Mouse (Mus musculus) 416B (cell line): ENCODE measurements around the gene Mmgt2.
"Not testable (repeated sequence)": the region's sequence is repeated elsewhere in the genome, so short reads cannot be mapped to it uniquely, and the experiment has no call there.

Experiments
- DNase-seq: peaks from one replicate; pipeline ENCODE4 v3.0.0; 2011; ENCODE audit warnings: low read depth

The Mmgt2 gene

GRCm38 (mm10) chr11:62645732-62646494 lies 2.6 kb upstream of the Mmgt2 start:
- DNase-seq: peak; percentile 82

GRCm38 (mm10) chr11:62646495-62646843 lies 2.0 kb upstream of the Mmgt2 start:
- DNase-seq: peak; percentile 74

DNA sequence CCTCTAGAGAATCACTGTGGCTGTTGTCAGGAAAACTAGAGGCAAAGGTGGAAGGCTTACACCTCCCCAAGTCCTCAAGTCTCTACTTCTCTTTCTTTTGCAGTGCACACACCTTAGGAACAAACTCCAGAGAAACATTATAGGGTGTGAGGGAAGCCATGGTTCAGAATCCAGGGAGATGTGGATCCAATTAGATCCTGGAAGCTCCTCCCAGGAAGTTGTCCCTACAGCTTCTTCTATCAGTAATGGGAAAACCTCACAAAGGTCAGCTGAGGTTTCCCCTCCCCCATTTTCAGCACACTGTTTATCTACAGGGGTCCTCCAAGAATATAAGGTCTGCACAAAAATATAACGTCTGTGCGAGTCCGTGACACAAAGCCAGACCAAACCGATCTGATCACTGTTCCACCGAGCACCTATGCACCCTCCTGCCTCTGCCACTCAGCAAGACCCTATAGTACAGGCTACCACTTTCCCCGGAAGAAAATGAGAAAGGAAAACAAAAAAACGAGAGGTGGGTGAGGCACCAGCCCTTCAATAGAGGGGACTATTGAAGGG lies 1.4 kb upstream of the Mmgt2 start:
- no peak for DNase-seq

DNA sequence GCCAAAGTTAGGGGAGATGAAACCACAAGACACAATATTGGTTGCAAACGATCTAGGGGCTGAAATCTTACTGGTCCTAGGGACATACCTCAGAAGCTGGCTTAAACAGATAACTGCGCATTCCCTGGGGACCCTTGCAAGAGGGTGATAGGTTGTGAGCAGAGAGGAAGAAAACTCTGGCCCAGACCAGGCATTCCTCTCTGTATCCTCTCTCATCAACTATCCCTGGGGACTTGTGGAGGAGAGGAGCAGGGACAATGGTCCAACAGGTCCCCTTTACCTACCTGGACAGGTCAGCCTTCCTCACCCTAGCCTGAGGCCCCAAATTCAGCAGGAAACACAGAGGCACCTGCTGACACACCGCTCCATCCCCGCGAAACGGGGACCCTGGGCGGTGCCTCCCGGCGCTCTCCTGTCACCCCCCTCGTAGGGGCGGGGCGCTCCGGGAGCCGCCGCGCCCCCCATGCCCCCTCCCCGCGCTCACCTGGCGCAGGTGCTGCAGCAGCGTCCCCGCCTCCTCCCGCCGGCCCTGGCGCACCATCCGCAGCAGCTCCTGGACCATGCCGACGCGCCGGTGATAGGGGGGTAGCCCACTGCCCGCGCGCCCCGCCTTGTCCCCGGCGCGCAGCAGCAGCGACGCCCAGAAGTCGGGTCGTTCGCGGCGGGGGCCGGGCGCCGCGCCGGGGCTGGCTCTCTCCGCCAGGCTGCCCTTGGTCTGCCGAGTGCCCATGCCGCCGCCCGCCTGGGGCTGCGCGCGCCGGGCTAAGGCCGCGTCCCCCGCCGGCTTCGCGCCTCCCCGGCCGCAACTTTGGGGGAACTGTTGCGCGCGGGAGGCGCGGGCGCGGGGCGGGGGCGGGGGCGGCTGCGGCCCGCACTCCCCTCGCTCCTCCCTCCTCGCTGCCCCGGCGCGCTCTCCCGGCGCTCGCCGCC lies 538 bp upstream of the Mmgt2 start, which contains the start of gene Lrrc75a:
Lrrc75a (minus strand) TSS at position 863 of the 930 bp plus-strand sequence.
- no peak for DNase-seq

- not testable (repeated sequence) for DNase-seq
These were observed 1.3 kb downstream of the Mmgt2 start for GRCm38 (mm10) chr11:62649803-62650202.

GRCm38 (mm10) chr11:62651563-62651962 lies 3.1 kb downstream of the Mmgt2 start:
- DNase-seq: no peak

DNA sequence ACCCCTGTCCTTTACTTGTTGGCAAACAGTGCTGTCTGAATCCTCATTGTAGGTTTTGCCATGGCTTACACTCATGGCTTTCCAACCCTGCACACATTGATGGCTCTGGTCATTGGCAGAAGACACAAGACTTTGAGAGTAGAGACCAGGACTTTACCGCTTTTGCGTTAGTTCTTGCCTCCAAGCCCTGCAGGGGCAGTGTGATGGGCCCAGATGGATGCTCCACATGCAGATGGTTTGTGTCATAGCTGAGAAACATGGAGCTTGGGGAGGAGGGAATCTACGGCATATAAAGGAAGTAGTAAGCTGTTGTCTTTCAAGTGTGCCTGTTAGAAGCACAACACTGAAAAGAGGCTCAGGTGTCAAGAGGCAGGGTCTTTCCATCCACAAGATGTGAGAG lies 3.6 kb downstream of the Mmgt2 start:
- DNase-seq: no peak

- no peak for DNase-seq
These were observed 12.4 kb downstream of the Mmgt2 start for GRCm38 (mm10) chr11:62660885-62661284.

DNA sequence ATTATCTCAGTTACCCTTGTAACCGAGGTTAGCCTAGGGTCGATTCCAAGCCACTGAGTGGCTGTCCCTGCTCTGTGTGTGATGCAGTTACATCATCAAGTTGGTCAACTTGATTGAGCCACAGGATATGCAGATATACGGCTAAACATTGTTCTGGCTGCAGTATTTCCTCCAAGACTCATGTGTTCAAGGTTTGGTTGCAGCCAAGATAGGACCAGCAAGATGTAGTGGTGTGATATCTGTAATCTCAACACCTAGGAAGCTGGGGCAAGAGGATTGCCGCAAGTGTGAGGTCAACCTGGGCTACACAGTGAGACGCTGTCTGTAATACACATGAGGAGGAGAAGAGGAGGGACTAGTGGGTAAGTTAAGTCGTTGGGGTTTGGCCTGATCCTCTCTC lies 15.8 kb downstream of the Mmgt2 start:
- DNase-seq: peak; percentile 92

DNA sequence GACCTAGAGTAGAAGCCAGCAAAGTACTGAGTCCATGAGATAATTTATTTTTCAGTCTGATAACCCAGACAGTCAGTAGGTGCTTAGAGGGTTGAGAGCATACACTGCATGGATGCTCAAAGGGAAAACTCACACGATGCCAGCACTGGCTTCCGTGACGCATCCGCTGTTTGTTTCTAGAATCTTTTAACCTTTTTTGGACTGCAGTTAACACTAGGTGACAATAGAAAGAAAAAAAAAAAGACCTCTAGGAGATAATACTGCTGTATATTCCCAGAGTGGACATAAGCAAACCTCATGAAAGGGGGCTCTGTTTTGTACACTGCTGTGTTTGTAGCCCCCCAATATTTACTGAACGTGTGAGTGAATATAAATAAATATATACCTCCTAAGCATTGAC lies 20.5 kb downstream of the Mmgt2 start:
- DNase-seq: no peak

DNA sequence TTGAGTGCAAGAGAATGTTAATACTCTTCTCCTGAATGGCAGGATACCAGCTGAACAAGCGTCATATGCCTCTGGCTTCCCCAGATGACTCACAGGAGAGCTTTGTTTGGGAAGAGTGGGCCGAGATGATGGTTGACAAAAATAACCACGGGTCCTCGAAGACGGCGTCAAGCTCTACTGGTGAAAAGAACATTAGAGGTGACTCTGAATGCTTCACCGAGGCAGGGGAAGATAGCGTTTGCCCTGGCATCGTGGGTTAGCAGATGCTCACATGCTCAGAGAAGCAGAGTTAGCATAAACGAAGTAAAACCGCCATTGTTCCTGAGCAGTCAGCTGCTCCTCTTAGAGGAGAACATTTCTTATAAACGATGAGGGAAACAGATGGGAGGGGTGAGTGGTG lies 21.0 kb downstream of the Mmgt2 start:
- no peak for DNase-seq

GRCm38 (mm10) chr11:62670006-62670405 lies 21.5 kb downstream of the Mmgt2 start:
- no peak for DNase-seq

DNA sequence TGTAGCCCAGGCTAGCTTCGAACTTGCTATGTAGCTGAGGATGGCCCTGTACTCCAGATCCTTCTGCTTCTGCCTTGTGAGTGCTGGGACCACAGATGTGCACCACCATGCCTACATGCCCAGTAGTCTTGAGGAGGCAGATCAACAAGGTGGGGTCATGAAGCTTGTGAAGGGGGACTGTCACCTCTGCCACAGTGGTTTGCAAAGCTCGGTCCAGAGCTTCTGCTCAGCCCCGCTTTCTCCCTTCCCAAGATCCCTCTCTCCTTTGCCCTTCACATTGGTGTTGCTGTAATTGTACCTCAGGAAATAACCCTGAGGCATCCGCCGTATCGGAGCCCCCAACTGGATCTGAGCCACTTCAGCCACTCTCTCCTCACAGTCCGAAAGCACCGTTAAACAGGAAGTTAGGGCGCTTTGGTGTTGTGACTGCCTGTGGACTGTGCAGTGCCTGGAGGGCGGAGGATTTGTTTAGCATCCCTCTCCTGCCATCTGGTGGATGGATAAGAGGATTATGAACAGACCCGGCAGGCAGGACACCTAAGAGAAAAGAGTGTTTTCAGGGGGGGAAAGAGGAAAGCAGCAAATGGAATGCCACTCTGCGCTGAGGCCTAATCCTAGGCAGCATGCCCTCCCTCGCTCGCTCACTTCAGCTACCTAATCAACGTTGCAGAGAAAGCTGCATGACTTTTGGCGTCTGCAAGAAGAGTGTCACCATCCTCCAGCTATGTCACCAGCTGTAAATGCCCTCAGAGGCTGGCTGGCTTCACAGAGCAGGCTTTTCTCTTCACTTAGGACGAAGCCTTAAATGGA lies 27.2 kb downstream of the Mmgt2 start:
- peak; percentile 93 for DNase-seq

DNA sequence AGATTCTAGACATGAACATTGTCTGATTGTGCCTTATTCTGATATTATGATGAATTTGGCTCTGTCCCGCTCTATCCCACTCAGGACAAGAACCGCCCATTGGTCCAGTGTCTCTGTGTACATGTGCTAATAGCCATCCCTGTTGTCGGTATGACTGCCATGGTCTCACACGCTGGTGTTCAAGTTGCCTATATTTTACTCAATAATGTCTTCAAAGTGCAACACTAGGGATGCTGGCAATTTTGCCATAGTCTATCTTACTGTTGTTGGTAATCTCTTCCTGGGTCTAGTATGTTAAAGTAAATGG lies 27.8 kb downstream of the Mmgt2 start:
- no peak for DNase-seq

DNA sequence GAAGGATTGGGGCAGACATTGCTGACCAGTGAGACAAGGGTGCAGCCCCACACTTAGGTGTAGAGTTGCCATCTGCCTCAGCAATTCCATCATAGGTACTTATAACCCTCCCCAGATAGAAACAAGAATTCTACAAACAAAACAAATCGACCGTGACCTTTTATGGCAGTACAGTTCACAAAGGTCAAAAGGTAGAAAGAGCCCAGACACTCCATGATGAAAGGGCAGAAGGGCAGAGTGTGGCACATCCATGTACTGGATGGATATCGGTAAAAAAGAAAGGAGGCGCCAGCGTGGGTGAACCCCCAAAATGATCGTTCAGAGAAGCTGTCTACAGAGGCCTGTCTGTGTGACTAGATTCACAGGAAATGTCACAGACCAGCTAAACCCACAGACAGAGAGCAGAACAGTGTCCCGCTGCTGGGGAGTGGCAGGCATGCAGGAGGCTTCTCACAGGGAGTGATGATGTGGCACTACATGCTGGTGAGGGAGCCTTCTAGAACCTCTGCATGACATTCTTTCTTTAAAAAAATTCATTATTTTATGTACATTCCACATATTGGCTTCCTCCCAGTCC lies 30.4 kb downstream of the Mmgt2 start:
- DNase-seq: no peak

- DNase-seq: no peak
These were observed 31.5 kb downstream of the Mmgt2 start for GRCm38 (mm10) chr11:62679954-62680353.

DNA sequence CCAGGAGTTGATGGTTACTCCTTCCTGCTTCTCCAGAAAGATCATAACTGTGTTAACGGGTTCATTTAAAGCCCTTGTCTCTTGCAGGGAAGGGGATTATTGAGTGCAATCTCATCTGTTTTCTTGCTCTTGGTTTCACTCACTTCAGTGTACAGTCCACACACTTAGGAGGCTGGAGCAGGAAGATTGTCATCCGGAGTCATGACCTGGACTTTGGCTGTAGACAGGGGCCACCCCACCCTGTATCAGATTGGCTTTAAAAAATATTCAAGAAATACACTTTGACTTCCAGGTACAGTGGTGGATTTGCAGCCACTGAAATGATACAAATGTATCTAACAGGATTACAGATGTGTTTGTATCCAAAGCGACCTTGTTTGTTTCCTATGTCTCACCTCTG lies 43.1 kb downstream of the Mmgt2 start:
- no peak for DNase-seq

DNA sequence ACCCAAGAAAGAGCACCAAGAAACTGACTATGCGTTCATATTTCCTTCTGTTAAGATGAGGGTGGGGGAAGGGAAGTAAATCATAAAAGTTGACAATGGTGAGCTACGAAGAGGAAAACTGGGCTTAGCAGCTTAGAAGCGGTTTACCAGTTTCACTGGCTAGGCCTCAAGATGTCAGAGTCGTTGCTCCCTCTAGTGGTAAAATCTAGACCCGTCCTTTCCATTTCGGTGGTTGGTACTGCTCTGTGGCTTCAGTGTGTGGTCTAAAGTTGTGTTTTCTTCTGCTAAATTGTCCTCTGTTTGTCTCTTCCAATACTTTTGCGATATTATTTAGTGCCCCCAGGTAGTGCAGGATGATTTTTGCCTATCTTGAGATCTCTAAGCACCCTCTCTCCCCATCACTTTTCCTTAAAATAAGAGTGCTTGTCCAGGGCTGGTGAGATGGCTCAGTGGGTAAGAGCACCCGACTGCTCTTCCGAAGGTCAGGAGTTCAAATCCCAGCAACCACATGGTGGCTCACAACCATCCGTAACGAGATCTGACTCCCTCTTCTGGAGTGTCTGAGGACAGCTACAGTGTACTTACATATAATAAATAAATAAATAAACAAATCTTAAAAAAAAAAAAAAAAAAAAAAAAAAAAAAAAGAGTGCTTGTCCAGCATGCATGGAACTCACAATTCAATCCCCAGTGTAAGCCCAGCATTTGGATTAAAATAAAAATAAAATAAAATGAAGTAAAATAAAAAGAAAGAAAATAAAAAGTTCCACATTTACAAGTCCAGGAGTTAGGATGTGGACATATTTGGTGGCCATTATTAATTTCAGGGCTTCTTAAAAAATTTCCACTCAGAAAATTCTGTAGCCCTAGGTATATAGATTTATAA lies 45.1 kb downstream of the Mmgt2 start:
- DNase-seq: peak; percentile 89

DNA sequence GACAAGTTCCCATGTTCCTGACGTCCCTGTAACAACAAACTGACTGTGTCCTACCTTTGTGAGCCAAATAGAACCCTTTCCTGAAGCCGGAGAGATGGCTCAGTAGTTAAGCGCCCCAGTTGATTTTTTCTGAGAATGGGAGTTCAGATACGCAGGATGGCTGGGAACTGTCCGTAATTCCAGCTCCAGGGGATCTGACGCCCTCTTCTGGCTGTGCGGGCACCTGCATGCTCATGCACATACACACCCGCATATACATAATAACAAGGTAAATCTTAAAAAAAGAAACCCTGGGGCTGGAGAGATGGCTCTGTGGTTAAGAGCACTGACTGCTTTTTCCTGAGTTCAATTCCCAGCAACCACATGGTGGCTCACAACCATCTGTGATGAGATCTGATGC lies 46.7 kb downstream of the Mmgt2 start:
- peak; percentile 29 for DNase-seq

DNA sequence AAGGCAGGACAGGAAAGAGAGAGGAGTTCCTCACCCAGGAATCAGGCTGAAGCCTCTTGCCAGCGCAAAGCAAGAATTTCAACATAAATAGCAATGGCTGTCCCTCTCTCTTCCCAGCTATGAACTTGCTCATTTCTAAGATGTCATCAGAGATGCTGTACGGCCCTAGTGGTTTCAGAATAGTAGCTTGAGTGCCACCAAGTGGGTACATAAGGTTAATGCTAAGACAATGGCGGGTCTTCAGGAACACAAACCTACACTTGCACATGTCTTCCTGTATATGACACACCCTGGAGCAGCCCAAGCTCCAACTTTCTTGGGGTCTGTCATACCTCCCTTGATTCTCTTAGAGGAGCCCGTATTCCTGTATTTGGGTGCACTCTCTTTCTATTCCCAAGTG lies 51.3 kb downstream of the Mmgt2 start:
- peak; percentile 88 for DNase-seq

- no peak for DNase-seq
These were observed 52.8 kb downstream of the Mmgt2 start for GRCm38 (mm10) chr11:62701218-62701617.
